Mouse (Mus musculus): ENCODE measurements at regions not wholly inside any gene's neighbourhood (a gene's known extent, or its start where the extent isn't known, plus 50 kb on each side); places are given as distances from the start of the nearest gene placed in this dataset.
A peak's percentile ranks its signal among the peaks of the same experiment; 100 is the strongest.

DNA sequence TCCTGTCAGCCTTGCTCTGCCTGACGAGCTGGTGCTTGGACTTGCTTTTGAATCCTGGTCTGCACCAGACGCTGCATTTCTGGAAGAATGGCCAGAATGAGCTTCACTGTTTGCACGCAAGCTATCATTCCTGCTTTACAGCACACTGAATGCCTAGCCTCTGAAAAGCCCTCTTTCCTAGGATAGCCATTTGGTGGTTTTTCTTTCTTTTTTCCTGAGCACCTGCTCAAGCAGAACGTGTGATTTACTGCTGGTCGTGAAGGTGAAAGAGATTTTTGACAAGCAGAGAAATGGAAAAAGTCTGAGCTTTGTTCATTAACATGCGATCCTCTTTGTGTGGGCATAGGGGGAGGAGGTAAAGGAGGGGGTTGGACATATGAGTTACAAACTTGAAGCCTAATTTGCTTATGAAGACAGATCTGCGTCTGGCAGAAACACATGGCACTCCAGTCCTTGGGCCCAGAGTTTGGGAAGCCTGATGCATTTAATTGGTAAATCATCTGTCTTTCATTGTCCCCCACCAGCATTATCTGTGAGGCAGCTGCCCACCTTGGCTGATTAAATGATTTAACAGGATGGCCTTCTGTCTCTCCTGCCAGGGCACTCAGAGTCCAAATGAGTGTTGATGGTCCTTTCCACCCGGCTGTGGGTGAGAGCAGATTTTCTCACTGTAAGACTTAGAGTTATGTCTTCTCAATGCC lies 457.1 kb upstream of the Plxna2 start:
- Histone ChIP-seq H3K4me2 (no peak overlapping the region), H3K36me3 (no peaks in the 10 kb centered on the region), H3K27ac (replicated peaks) (no peak overlapping the region), H3K27me3 (replicated peaks) (no peaks in the 10 kb centered on the region), H3K4me3 (no peak overlapping the region), H3K9me3 (no peaks in the 10 kb centered on the region), H3K4me1 (no peaks in the 10 kb centered on the region), H3K9ac (no peak overlapping the region)
- WGBS, result 73% methylated on average over 8 of the region's 8 CpGs
- no peak for ATAC-seq (ENCODE audit: extremely low read depth, insufficient number of reproducible peaks, low FRiP score, low TSS enrichment)

GRCm38 (mm10) chr1:194157268-194157667 lies 460.8 kb upstream of the Plxna2 start:
- no peaks in the 10 kb centered on the region for H3K9me3 ChIP-seq
- no peak overlapping the region for H3K4me3 ChIP-seq
- no peak overlapping the region for H3K4me2 ChIP-seq
- 87% methylated on average over 6 of the region's 6 CpGs for WGBS
- no peaks in the 10 kb centered on the region for H3K27me3 ChIP-seq (replicated peaks)
- no peak overlapping the region for H3K9ac ChIP-seq
- no peak for ATAC-seq (ENCODE audit: extremely low read depth, insufficient number of reproducible peaks, low FRiP score, low TSS enrichment)
- no peak overlapping the region for H3K27ac ChIP-seq (replicated peaks)
- no peaks in the 10 kb centered on the region for H3K4me1 ChIP-seq
- no peaks in the 10 kb centered on the region for H3K36me3 ChIP-seq

GRCm38 (mm10) chr1:194148416-194149364 lies 469.3 kb upstream of the Plxna2 start:
- no peaks in the 10 kb centered on the region for H3K27me3 ChIP-seq (replicated peaks)
- peaks cover 12% of the 10 kb centered on the region for H3K4me1 ChIP-seq
- no peaks in the 10 kb centered on the region for H3K9me3 ChIP-seq
- peak overlapping the region; percentile 25; the same call in 1 of the 2 replicates for H3K27ac ChIP-seq (replicated peaks)
- WGBS, result 45% methylated on average over 11 of the region's 11 CpGs
- no peak overlapping the region for H3K9ac ChIP-seq
- ATAC-seq (ENCODE audit: extremely low read depth, insufficient number of reproducible peaks, low FRiP score, low TSS enrichment), result no peak
- no peak overlapping the region for H3K4me3 ChIP-seq
- H3K4me2 ChIP-seq, result peak overlapping the region; percentile 15; the same call in 1 of the 2 replicates
- H3K36me3 ChIP-seq, result no peaks in the 10 kb centered on the region

DNA sequence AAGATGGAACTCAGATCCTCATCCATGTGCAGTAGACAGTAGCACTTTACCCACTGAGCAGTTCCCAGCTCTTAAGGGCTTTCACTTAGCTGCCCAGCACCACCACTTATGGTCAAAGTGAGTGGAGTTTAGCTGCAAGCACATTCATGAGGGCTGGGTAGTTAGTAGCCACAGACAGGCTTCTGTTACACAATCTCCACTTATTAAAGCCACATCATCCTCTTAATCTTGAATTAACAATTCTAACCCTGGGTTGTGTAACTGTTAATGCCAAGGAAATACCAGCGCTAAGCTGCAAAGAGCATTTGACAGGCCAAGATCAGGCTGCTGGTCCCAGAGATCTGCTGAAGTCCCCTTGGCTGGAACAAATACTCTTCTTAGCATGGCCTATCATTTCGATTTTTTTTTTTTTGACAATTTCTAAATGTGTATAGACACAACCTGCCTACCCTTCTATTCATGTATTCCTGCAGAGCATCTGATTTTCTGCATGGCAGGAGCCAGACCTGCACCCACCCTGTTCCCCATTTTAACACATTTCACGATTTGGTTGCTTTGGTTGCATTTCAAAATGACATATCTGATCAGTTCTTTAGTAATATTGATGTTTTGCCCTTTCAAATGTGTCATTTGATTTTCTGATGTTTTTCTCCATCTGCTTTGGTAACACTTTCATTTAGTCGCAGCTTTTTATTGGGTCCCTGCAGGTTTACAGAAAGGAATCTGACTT lies 500.2 kb upstream of the Plxna2 start:
- Histone ChIP-seq H3K36me3 (no peaks in the 10 kb centered on the region), H3K4me1 (no peaks in the 10 kb centered on the region), H3K9me3 (no peaks in the 10 kb centered on the region), H3K27ac (replicated peaks) (no peak overlapping the region), H3K4me2 (no peak overlapping the region), H3K27me3 (replicated peaks) (no peaks in the 10 kb centered on the region), H3K9ac (no peak overlapping the region), H3K4me3 (no peak overlapping the region)
- ATAC-seq (ENCODE audit: extremely low read depth, insufficient number of reproducible peaks, low FRiP score, low TSS enrichment), result no peak
- WGBS, result 64% methylated on average over 4 of the region's 4 CpGs

GRCm38 (mm10) chr1:194114399-194114798 lies 503.6 kb upstream of the Plxna2 start:
- WGBS, result 41% methylated on average over 1 of the region's 1 CpGs
- Histone ChIP-seq H3K36me3 (no peaks in the 10 kb centered on the region), H3K9ac (no peak overlapping the region), H3K4me3 (no peak overlapping the region), H3K4me2 (no peak overlapping the region), H3K27ac (replicated peaks) (no peak overlapping the region), H3K27me3 (replicated peaks) (no peaks in the 10 kb centered on the region), H3K4me1 (no peaks in the 10 kb centered on the region), H3K9me3 (no peaks in the 10 kb centered on the region)
- ATAC-seq (ENCODE audit: extremely low read depth, insufficient number of reproducible peaks, low FRiP score, low TSS enrichment), result no peak

DNA sequence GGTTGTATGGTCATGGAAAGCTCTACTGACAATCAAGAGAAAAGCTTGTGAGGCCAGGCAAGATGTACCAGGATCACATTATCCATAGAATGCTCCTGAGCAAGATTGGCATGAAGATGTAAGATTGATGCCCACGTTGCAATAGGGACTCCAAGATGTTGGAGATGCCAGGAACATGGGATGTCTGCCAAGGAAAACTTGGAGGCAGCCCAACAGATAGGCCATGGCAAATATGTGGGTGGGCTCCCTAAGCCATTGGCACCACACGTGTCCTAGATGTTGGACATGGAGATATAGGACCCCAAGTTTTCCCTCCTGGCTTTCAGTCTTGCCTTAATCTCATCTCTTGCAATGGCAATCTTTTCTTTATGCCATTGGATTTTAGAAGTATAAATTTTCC lies 506.1 kb upstream of the Plxna2 start:
- Histone ChIP-seq H3K4me1 (no peaks in the 10 kb centered on the region), H3K4me3 (no peak overlapping the region), H3K9me3 (no peaks in the 10 kb centered on the region), H3K27ac (replicated peaks) (no peak overlapping the region), H3K36me3 (no peaks in the 10 kb centered on the region), H3K9ac (no peak overlapping the region), H3K27me3 (replicated peaks) (no peaks in the 10 kb centered on the region), H3K4me2 (no peak overlapping the region)
- WGBS, result 56% methylated on average over 2 of the region's 2 CpGs
- no peak for ATAC-seq (ENCODE audit: extremely low read depth, insufficient number of reproducible peaks, low FRiP score, low TSS enrichment)

DNA sequence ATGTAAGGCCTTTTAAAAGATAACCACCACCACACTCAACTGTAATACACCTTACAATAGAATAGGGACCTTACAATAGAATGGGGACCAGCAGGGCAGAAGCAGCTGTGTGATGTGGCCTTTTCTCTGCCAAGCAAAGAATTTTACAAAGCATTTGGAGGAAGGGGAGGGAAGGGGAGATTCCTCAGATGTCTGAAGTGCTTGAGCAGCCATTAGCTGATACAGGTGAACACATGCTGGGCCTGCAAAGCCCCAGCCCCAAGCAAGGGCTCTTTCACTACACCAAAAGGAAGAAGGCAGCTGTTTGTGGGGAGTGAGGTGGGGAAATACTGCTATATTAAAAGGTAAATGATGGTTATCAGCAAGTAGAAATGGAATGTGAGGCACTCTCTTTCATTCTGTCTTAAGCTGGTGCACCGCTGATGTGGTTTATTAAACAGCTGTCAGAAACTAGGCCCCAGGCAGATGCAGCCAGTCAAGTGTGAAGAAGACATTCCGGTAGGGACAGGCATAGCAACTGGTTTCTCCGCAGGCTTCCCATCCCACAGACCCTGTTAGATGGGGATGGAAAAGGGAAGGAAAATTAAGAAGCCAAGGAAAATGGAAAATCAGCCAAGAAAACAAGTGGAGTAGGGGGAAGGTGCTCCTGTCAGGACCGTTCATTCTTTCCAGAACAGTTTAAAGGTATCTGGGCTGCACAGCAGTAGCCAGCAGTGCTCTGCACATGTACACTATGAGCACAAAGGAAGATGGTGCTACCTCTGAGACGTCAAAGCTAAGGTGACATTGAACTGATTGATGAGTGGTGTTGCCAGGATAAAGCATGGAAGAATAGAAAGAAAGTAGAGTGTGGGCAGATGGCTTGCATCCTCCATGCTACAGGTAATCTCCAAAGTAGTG lies 508.6 kb upstream of the Plxna2 start:
- H3K9ac ChIP-seq, result no peak overlapping the region
- no peak overlapping the region for H3K4me2 ChIP-seq
- no peaks in the 10 kb centered on the region for H3K27me3 ChIP-seq (replicated peaks)
- no peaks in the 10 kb centered on the region for H3K4me1 ChIP-seq
- no peaks in the 10 kb centered on the region for H3K36me3 ChIP-seq
- no peak overlapping the region for H3K4me3 ChIP-seq
- no peak for ATAC-seq (ENCODE audit: extremely low read depth, insufficient number of reproducible peaks, low FRiP score, low TSS enrichment)
- H3K27ac ChIP-seq (replicated peaks), result no peak overlapping the region
- H3K9me3 ChIP-seq, result no peaks in the 10 kb centered on the region
- WGBS, result 51% methylated on average over 5 of the region's 5 CpGs

DNA sequence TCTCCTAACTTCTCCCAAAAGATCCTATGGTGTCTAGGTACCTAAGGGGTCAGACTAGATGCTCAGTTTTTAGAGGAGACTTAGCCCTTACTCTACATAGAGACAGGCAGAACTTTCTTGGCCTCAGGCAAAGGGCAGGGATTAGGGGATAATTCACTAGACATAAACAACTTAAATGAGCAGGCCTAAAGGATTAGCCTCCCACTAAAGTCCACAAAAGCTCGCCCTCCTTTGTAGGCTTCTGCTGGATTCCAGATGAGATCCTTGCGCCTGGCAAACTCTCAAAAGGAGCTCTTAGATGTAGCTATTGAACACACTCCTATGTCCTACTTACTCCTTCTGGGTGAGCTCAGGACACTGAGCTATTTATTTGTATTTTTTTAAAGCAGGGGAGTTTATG lies 509.9 kb upstream of the Plxna2 start:
- H3K9ac ChIP-seq, result no peak overlapping the region
- no peaks in the 10 kb centered on the region for H3K36me3 ChIP-seq
- H3K9me3 ChIP-seq, result no peaks in the 10 kb centered on the region
- H3K4me3 ChIP-seq, result no peak overlapping the region
- H3K27me3 ChIP-seq (replicated peaks), result no peaks in the 10 kb centered on the region
- ATAC-seq (ENCODE audit: extremely low read depth, insufficient number of reproducible peaks, low FRiP score, low TSS enrichment), result no peak
- H3K27ac ChIP-seq (replicated peaks), result no peak overlapping the region
- no peak overlapping the region for H3K4me2 ChIP-seq
- no peaks in the 10 kb centered on the region for H3K4me1 ChIP-seq
- WGBS, result 62% methylated on average over 2 of the region's 2 CpGs

DNA sequence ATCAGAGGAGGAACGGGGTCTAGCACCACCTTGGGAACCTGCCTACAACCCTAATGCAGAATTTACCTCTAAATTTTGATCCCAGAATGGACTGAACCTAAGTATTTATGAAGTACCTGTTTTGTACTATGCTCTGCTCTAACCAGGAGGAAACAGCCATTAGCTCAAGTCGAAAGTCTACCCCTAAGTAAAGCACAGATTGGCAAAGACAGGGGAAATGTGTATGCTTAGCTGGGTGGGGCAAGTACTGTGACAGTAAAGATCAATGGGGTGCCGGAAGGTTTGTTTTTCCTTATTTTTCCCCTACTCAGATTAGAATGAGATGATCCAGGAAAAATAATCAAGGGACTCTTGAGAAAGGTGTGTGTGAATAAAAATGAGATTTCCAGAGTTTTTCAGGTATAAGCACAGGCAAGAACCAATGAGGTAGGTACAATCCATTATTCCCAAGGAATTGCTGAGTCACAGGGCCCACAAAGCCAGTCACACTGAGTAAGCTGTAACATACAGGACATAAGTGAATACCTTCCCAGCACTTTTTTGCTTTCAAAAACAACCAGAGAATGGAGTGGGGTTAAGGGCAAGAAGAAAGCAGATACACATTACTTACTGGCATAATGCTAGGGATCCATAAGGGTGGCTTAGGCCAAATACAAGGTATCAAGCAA lies 510.6 kb upstream of the Plxna2 start:
- Histone ChIP-seq H3K4me3 (no peak overlapping the region), H3K4me1 (no peaks in the 10 kb centered on the region), H3K27me3 (replicated peaks) (no peaks in the 10 kb centered on the region), H3K27ac (replicated peaks) (no peak overlapping the region), H3K4me2 (no peak overlapping the region), H3K36me3 (no peaks in the 10 kb centered on the region), H3K9me3 (no peaks in the 10 kb centered on the region), H3K9ac (no peak overlapping the region)
- no peak for ATAC-seq (ENCODE audit: extremely low read depth, insufficient number of reproducible peaks, low FRiP score, low TSS enrichment)
- 75% methylated on average over 3 of the region's 3 CpGs for WGBS

GRCm38 (mm10) chr1:194089918-194090548 lies 528.0 kb upstream of the Plxna2 start:
- no peak overlapping the region for H3K9ac ChIP-seq
- ATAC-seq (ENCODE audit: extremely low read depth, insufficient number of reproducible peaks, low FRiP score, low TSS enrichment), result no peak
- H3K27ac ChIP-seq (replicated peaks), result peak overlapping the region; percentile 55
- no peaks in the 10 kb centered on the region for H3K36me3 ChIP-seq
- peaks cover 10% of the 10 kb centered on the region; the same call in 1 of the 2 replicates for H3K4me1 ChIP-seq
- no peaks in the 10 kb centered on the region for H3K27me3 ChIP-seq (replicated peaks)
- no peak overlapping the region for H3K4me3 ChIP-seq
- WGBS, result 45% methylated on average over 2 of the region's 2 CpGs
- no peak overlapping the region for H3K4me2 ChIP-seq
- no peaks in the 10 kb centered on the region for H3K9me3 ChIP-seq

Measured in heart, embryonic 13.5 days (tissue).